Mouse (Mus musculus) limb, embryonic 10.5 days (tissue): ENCODE results near the gene Kif26b. TPM values are rescaled to one million over a fixed set of nuclear protein-coding genes. Genes with fewer than 3 reads are reported as not detected.

Experiments used
- DNase-seq: peaks from one replicate; pipeline ENCODE4 v3.0.0-alpha.2; 2017; ENCODE audit warnings: low spot score
- H3K27ac ChIP-seq: fragments of 300-500 bp; sonication (generic); 2 replicates; pipeline ENCODE4 v1.5.1; 2016; ENCODE audit warnings: mild to moderate bottlenecking
- H3K27me3 ChIP-seq: fragments of 300-500 bp; sonication (generic); 2 replicates; pipeline ENCODE4 v1.6.1; 2016; ENCODE audit warnings: low read depth, mild to moderate bottlenecking; ENCODE audit not compliant: poor library complexity, severe bottlenecking
- H3K36me3 ChIP-seq: fragments of 300-500 bp; sonication (generic); 2 replicates; pipeline ENCODE4 v1.6.1; 2016; ENCODE audit warnings: mild to moderate bottlenecking, moderate library complexity
- H3K4me1 ChIP-seq: fragments of 300-500 bp; sonication (generic); 2 replicates; pipeline ENCODE4 v1.6.1; 2016
- H3K4me3 ChIP-seq: fragments of 300-500 bp; sonication (generic); 2 replicates; pipeline ENCODE4 v1.5.1; 2016; ENCODE audit warnings: mild to moderate bottlenecking, moderate library complexity
- H3K9me3 ChIP-seq: fragments of 300-500 bp; sonication (generic); replicated peaks from 2 replicates; pipeline ENCODE4 v1.6.1; 2016; ENCODE audit warnings: mild to moderate bottlenecking
- WGBS: fragments of 180-500 bp; shearing (Covaris S2); methylation state at CpG from one replicate; pipeline ENCODE4 v1.1.7; 2016; 5-methylcytosine and 5-hydroxymethylcytosine counted together
- polyA plus RNA-seq: library from polyadenylated mRNA; unstranded; fragments of >200 nt; fragmentation: Nextera tagmentation; extraction: Ambion mirVana; gene quantifications from 2 replicates; pipeline ENCODE4 v1.2.1, GENCODE M21; 2016

Gene Kif26b
- polyA plus RNA-seq, 1 experiment from 2014 or later: 24.8 TPM

- H3K36me3 ChIP-seq: no peaks in the 10 kb centered on the region
- no peak for DNase-seq
- H3K27me3 ChIP-seq: no peaks in the 10 kb centered on the region
- H3K4me3 ChIP-seq: no peak overlapping the region
- H3K4me1 ChIP-seq: peaks cover 65% of the 10 kb centered on the region
- 36% methylated on average over 8 of the region's 8 CpGs for WGBS
- H3K9me3 ChIP-seq: no peaks in the 10 kb centered on the region
- H3K27ac ChIP-seq: peak overlapping the region; percentile 70
Observed at GRCm38 (mm10) chr1:178978617-178979245, 449.8 kb downstream of the Kif26b start.

GRCm38 (mm10) chr1:178980185-178980584 lies 451.3 kb downstream of the Kif26b start:
- no peaks in the 10 kb centered on the region for H3K9me3 ChIP-seq
- peaks cover 60% of the 10 kb centered on the region for H3K4me1 ChIP-seq
- H3K4me3 ChIP-seq: no peak overlapping the region
- no peak overlapping the region for H3K27ac ChIP-seq
- no peaks in the 10 kb centered on the region for H3K27me3 ChIP-seq
- H3K36me3 ChIP-seq: no peaks in the 10 kb centered on the region
- no peak for DNase-seq

GRCm38 (mm10) chr1:178981641-178982040 lies 452.7 kb downstream of the Kif26b start:
- H3K27me3 ChIP-seq: no peaks in the 10 kb centered on the region
- 74% methylated on average over 5 of the region's 5 CpGs for WGBS
- H3K27ac ChIP-seq: no peak overlapping the region
- no peak for DNase-seq
- H3K36me3 ChIP-seq: no peaks in the 10 kb centered on the region
- H3K4me3 ChIP-seq: no peak overlapping the region
- peaks cover 45% of the 10 kb centered on the region for H3K4me1 ChIP-seq
- no peaks in the 10 kb centered on the region for H3K9me3 ChIP-seq

- 86% methylated on average over 1 of the region's 1 CpGs for WGBS
- Histone ChIP-seq H3K9me3 (no peaks in the 10 kb centered on the region), H3K27ac (no peak overlapping the region), H3K27me3 (no peaks in the 10 kb centered on the region), H3K4me3 (no peak overlapping the region), H3K4me1 (peaks cover 35% of the 10 kb centered on the region), H3K36me3 (no peaks in the 10 kb centered on the region)
- no peak for DNase-seq
Observed at GRCm38 (mm10) chr1:178988176-178988575, 459.3 kb downstream of the Kif26b start.

Other genes starting within 250 kb of the Kif26b start
- 75.7 and 88.5 TPM in 2 replicates for gene Cox20, start 210.0 kb upstream of the Kif26b start, polyA plus RNA-seq
- gene Hnrnpu, start 191.3 kb upstream of the Kif26b start, polyA plus RNA-seq: 608 TPM in 2 replicates
- gene Efcab2, start 123.0 kb upstream of the Kif26b start, polyA plus RNA-seq: 4.0 and 4.6 TPM in 2 replicates